Mouse (Mus musculus) intestine, embryonic 16.5 days (tissue): ENCODE results near the gene Krtap1-4. TPM values are rescaled to one million over a fixed set of nuclear protein-coding genes. Genes with fewer than 3 reads are reported as not detected.

Experiments
- ATAC-seq: fragments of 200-750 bp; cut with Nextera tagmentation; 2 replicates; pipeline ENCODE4 v1.8.0; 2017; ENCODE audit warnings: moderate TSS enrichment, moderate library complexity
- H3K27ac ChIP-seq: fragments of 300-500 bp; sonication (generic); 2 replicates; pipeline ENCODE4 v1.5.1; 2014; ENCODE audit warnings: mild to moderate bottlenecking, low read length
- H3K27me3 ChIP-seq: fragments of 300-500 bp; sonication (generic); replicated peaks from 2 replicates; pipeline ENCODE4 v1.6.1; 2014; ENCODE audit warnings: low read length, control low read depth, mixed read lengths; ENCODE audit not compliant: control insufficient read depth, insufficient read depth
- H3K36me3 ChIP-seq: fragments of 300-500 bp; sonication (generic); 2 replicates; pipeline ENCODE4 v1.6.1; 2014; ENCODE audit warnings: low read length, control low read depth; ENCODE audit not compliant: control insufficient read depth, insufficient read depth
- H3K4me1 ChIP-seq: fragments of 300-500 bp; sonication (generic); 2 replicates; pipeline ENCODE4 v1.6.1; 2014; ENCODE audit warnings: low read length, control low read depth, mixed read lengths; ENCODE audit not compliant: control insufficient read depth, insufficient read depth
- H3K4me2 ChIP-seq: fragments of 300-500 bp; sonication (generic); 2 replicates; pipeline ENCODE4 v1.6.1; 2014; ENCODE audit warnings: low read depth, low read length, control low read depth
- H3K4me3 ChIP-seq: fragments of 300-500 bp; sonication (generic); 2 replicates; pipeline ENCODE4 v1.5.1; 2014; ENCODE audit warnings: mild to moderate bottlenecking, low read length
- H3K9ac ChIP-seq: fragments of 300-500 bp; sonication (generic); 2 replicates; pipeline ENCODE4 v1.6.1; 2014; ENCODE audit warnings: low read depth, low read length
- H3K9me3 ChIP-seq: fragments of 300-500 bp; sonication (generic); 2 replicates; pipeline ENCODE4 v1.6.1; 2016; ENCODE audit warnings: low read length, control low read depth; ENCODE audit not compliant: control insufficient read depth
- WGBS: fragments of 180-500 bp; shearing (Covaris S2); extraction: QIAGEN DNeasy Blood & Tissue Kit; methylation state at CpG from one replicate; pipeline ENCODE4 v1.1.7; 2014; 5-methylcytosine and 5-hydroxymethylcytosine counted together
- polyA plus RNA-seq: library from polyadenylated mRNA; unstranded; fragments of >200 nt; fragmentation: Nextera tagmentation; extraction: Ambion mirVana; gene quantifications from 2 replicates; pipeline ENCODE4 v1.2.1, GENCODE M21; 2015

Gene Krtap1-4
- polyA plus RNA-seq, 1 experiment from 2014 or later, result not detected

DNA sequence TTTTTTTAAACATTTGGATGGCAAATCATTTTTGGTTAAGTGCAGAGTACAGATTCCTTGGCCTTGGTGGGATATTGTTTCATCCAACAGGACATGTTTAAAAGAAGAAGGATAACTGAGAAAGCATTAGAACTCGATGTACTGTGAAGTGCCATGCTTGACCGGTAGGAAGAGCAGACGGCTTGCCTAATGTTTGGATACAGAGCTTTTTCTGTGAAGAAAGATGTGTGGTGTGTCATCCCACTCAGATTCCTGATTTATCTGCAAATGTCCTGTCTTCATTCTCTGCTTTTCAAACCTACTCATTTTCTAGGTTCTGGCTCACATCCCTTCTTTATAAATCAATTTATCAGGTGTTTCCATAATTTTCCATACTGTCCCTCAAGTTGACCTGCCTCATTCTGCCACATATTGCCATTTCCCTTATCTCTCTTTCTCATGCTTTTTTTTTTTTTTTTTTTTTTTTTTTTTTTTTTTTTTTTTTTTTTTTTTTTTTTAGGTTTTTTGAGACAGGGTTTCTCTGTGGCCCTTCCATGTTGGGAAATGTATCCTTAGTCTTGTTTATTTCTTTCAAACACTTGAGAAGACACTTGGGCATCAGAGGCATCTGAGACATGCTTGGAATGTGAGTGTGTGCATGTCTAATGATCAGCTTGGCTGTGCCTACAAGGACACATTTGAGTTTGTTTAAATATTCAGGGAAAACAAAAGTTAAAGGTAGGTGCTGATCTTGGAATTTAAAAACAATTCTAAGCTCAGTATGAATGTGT lies 25.3 kb downstream of the Krtap1-4 start:
- Histone ChIP-seq H3K36me3 (no peaks in the 10 kb centered on the region), H3K9me3 (no peaks in the 10 kb centered on the region), H3K4me1 (no peaks in the 10 kb centered on the region), H3K9ac (no peak overlapping the region), H3K27ac (no peak overlapping the region), H3K4me3 (no peak overlapping the region), H3K27me3 (no peaks in the 10 kb centered on the region), H3K4me2 (no peak overlapping the region)
- 58% methylated on average over 3 of the region's 3 CpGs for WGBS
- no peak for ATAC-seq

DNA sequence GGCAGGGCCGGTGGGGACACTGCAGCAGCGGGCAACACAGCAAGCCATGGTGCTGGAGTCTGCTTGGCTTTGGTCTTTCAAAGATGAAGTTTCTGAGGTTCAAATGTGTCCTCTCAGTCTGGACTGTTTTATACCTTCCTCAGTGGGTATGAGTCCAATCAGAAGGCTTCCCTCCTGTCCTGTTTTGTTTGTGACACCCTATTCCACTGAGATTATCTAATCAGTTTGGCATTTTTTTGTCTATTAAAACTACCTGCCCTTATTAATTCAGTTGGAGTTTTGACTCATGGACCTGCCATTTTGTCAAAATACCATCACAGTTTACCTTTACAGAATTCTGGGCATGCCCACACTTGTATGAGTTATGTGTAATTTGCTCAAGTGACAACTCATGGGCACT lies 26.7 kb downstream of the Krtap1-4 start, which contains the start of gene Krtap3-2:
Gene Krtap3-2, minus strand, starts transcription at position 101 of the 400 bp plus-strand sequence.
- 84% methylated on average over 2 of the region's 2 CpGs for WGBS
- no peak within 1 kb of the TSS for H3K4me2 ChIP-seq
- H3K36me3 ChIP-seq, result no peaks in the 10 kb centered on the region
- H3K9ac ChIP-seq, result no peak within 1 kb of the TSS
- ATAC-seq, result no peak
- H3K9me3 ChIP-seq, result no peaks in the 10 kb centered on the region
- H3K27ac ChIP-seq, result no peak within 1 kb of the TSS
- H3K4me3 ChIP-seq, result no peak within 1 kb of the TSS
- H3K4me1 ChIP-seq, result no peaks in the 10 kb centered on the region
- H3K27me3 ChIP-seq, result no peaks in the 10 kb centered on the region

DNA sequence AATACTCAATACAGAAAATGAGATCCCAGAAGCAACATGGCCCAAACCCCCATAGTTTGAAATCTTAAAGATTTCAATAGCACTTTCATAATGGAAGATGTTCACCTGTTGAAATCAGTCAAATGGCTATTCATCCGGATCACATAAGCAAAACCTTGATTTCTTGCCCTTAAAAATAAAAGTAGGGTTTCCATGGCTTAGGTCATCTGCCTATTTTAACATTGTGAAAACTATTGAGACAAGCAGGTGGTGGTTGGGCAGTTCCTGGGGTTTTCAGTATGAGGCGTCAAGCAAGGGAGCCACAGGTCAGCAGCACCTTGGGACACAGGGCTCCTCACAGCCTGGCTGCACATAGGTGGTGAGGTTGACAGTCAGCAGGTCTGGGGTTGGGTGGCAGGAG lies 27.3 kb downstream of the Krtap1-4 start:
- WGBS, result 90% methylated on average over 2 of the region's 2 CpGs
- ATAC-seq, result no peak

DNA sequence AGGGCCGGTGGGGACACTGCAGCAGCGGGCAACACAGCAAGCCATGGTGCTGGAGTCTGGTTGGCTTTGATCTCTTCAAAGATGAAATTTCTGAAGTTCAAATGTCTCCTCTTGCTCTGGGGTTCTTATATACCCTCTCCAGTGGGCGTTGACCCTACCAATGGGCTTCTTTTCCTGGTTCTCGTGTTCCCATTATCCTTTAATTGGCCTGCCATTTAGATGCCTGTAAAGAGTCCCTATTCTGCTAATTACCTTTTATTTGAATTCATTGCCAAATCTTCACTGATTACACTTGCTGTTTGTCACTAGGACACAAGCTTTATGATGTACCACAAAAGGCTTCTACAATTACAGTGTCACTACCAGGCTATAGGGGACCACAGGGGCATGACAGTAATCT lies 32.7 kb downstream of the Krtap1-4 start, which contains the start of gene Krtap3-3:
Gene Krtap3-3, minus strand, starts transcription at position 101 of the 400 bp plus-strand sequence.
- H3K4me1 ChIP-seq, result no peaks in the 10 kb centered on the region
- H3K27me3 ChIP-seq, result no peaks in the 10 kb centered on the region
- no peaks in the 10 kb centered on the region for H3K9me3 ChIP-seq
- H3K4me2 ChIP-seq, result no peak within 1 kb of the TSS
- WGBS, result 70% methylated on average over 4 of the region's 4 CpGs
- ATAC-seq, result no peak
- H3K4me3 ChIP-seq, result no peak within 1 kb of the TSS
- no peaks in the 10 kb centered on the region for H3K36me3 ChIP-seq
- H3K27ac ChIP-seq, result no peak within 1 kb of the TSS
- H3K9ac ChIP-seq, result no peak within 1 kb of the TSS

More for the DNA sequence above, 27.3 kb downstream of the Krtap1-4 start:
- no peak overlapping the region for H3K9ac ChIP-seq
- no peaks in the 10 kb centered on the region for H3K9me3 ChIP-seq
- H3K36me3 ChIP-seq, result no peaks in the 10 kb centered on the region
- no peak overlapping the region for H3K4me3 ChIP-seq
- no peak overlapping the region for H3K4me2 ChIP-seq
- H3K27me3 ChIP-seq, result no peaks in the 10 kb centered on the region
- no peaks in the 10 kb centered on the region for H3K4me1 ChIP-seq
- no peak overlapping the region for H3K27ac ChIP-seq

DNA sequence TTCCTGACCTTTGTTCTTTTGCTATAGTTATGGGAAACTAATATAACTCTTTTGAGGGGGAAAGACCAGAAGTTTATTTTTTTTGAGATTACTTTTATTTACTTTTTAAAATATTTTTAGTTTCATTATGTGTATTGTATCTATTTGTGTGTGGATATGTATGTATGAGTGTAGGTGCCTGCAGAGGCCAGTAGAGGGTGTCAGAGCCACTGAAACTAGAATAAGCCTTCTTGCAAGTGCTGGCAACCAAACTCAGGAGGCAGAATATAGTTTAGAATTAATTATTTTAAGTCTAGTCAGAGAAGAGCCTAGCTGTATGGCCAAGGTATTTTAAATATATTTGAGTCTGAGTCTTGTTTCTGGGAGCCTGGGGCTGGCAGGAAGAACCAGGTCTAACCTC lies 35.6 kb downstream of the Krtap1-4 start:
- H3K4me2 ChIP-seq, result no peak overlapping the region

DNA sequence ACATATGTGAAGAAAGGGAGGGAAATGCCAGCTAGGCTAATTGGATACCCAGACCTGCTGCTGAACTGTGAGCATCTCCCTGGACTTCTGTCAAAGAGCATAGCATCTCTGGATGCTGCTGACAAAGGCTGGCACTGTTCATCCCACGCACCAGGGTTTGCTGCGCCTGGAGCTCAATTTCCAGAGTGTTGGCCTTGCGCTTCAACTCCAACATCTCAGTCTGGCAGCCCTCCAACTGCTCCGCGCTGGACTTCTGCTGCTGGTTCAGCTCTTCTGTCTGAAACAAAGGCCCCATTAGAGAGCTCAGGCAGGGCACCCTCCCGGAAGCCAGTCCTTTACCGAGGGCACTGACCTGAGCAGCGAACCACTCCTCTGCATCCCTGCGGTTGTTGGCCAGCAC lies 43.7 kb downstream of the Krtap1-4 start:
- Histone ChIP-seq H3K4me2 (no peak overlapping the region), H3K36me3 (no peaks in the 10 kb centered on the region), H3K9ac (no peak overlapping the region), H3K4me3 (no peak overlapping the region), H3K27me3 (no peaks in the 10 kb centered on the region), H3K27ac (no peak overlapping the region), H3K4me1 (no peaks in the 10 kb centered on the region), H3K9me3 (no peaks in the 10 kb centered on the region)
- ATAC-seq, result no peak
- 65% methylated on average over 9 of the region's 9 CpGs for WGBS

More for the DNA sequence above, 35.6 kb downstream of the Krtap1-4 start:
- no peak overlapping the region for H3K9ac ChIP-seq
- no peaks in the 10 kb centered on the region for H3K4me1 ChIP-seq
- ATAC-seq, result no peak
- H3K36me3 ChIP-seq, result no peaks in the 10 kb centered on the region
- no peaks in the 10 kb centered on the region for H3K27me3 ChIP-seq
- H3K4me3 ChIP-seq, result no peak overlapping the region
- no peak overlapping the region for H3K27ac ChIP-seq
- H3K9me3 ChIP-seq, result no peaks in the 10 kb centered on the region

Other genes starting within 250 kb of the Krtap1-4 start
- gene Krt26, start 245.7 kb downstream of the Krtap1-4 start, polyA plus RNA-seq, result not detected in 2 replicates
- not detected in 2 replicates for gene Krt27, start 232.6 kb downstream of the Krtap1-4 start, polyA plus RNA-seq
- 0.07 TPM in 1 of 2 replicates, not detected in the other for gene Krt28, start 208.8 kb downstream of the Krtap1-4 start, polyA plus RNA-seq
- gene Krt10, start 194.3 kb downstream of the Krtap1-4 start, polyA plus RNA-seq, result 15.5 and 16.4 TPM in 2 replicates
- not detected in 2 replicates for gene Krt12, start 161.4 kb downstream of the Krtap1-4 start, polyA plus RNA-seq
- 101 and 110 TPM in 2 replicates for gene Krt20, start 145.5 kb downstream of the Krtap1-4 start, polyA plus RNA-seq
- 18.4 and 19.6 TPM in 2 replicates for gene Krt23, start 90.5 kb downstream of the Krtap1-4 start, polyA plus RNA-seq
- not detected in 2 replicates for gene Krt39, start 62.3 kb downstream of the Krtap1-4 start, polyA plus RNA-seq
- gene Krt40, start 40.5 kb downstream of the Krtap1-4 start, polyA plus RNA-seq, result not detected in 2 replicates
- not detected in 2 replicates for gene Krtap3-3, start 32.8 kb downstream of the Krtap1-4 start, polyA plus RNA-seq
- not detected in 2 replicates for gene Krtap3-2, start 26.8 kb downstream of the Krtap1-4 start, polyA plus RNA-seq
- gene Gm11939, start 24.2 kb downstream of the Krtap1-4 start, polyA plus RNA-seq, result not detected in 2 replicates
- gene Krtap3-1, start 17.0 kb downstream of the Krtap1-4 start, polyA plus RNA-seq, result not detected in 2 replicates
- not detected in 2 replicates for gene Krtap1-5, start 2.6 kb downstream of the Krtap1-4 start, polyA plus RNA-seq
- gene Krtap1-3, start 7.7 kb upstream of the Krtap1-4 start, polyA plus RNA-seq, result not detected in 2 replicates
- not detected in 2 replicates for gene Krtap9-3, start 14.5 kb upstream of the Krtap1-4 start, polyA plus RNA-seq
- gene Gm11938, start 19.7 kb upstream of the Krtap1-4 start, polyA plus RNA-seq, result not detected in 2 replicates
- gene Gm11937, start 26.5 kb upstream of the Krtap1-4 start, polyA plus RNA-seq, result not detected in 2 replicates
- not detected in 2 replicates for gene Krtap2-4, start 31.2 kb upstream of the Krtap1-4 start, polyA plus RNA-seq
- gene Gm11562, start 36.8 kb upstream of the Krtap1-4 start, polyA plus RNA-seq, result not detected in 2 replicates
- gene Krtap4-1, start 44.6 kb upstream of the Krtap1-4 start, polyA plus RNA-seq, result not detected in 2 replicates
- not detected in 2 replicates for gene Krtap4-2, start 51.4 kb upstream of the Krtap1-4 start, polyA plus RNA-seq
- not detected in 2 replicates for gene Krtap4-7, start 60.4 kb upstream of the Krtap1-4 start, polyA plus RNA-seq
- not detected in 2 replicates for gene Gm11555, start 66.6 kb upstream of the Krtap1-4 start, polyA plus RNA-seq
- gene Gm11563, start 75.3 kb upstream of the Krtap1-4 start, polyA plus RNA-seq, result not detected in 2 replicates
- not detected in 2 replicates for gene Krtap4-6, start 82.3 kb upstream of the Krtap1-4 start, polyA plus RNA-seq
- not detected in 2 replicates for gene Gm14190, start 107.1 kb upstream of the Krtap1-4 start, polyA plus RNA-seq
- gene Gm14180, start 150.6 kb upstream of the Krtap1-4 start, polyA plus RNA-seq, result not detected in 2 replicates
- gene Gm11595, start 189.3 kb upstream of the Krtap1-4 start, polyA plus RNA-seq, result not detected in 2 replicates
- gene Krtap4-8, start 197.1 kb upstream of the Krtap1-4 start, polyA plus RNA-seq, result not detected in 2 replicates
- not detected in 2 replicates for gene Krtap4-9, start 201.5 kb upstream of the Krtap1-4 start, polyA plus RNA-seq
- gene Gm11596, start 209.8 kb upstream of the Krtap1-4 start, polyA plus RNA-seq, result not detected in 2 replicates
- not detected in 2 replicates for gene Gm11569, start 215.3 kb upstream of the Krtap1-4 start, polyA plus RNA-seq
- gene Gm11554, start 220.8 kb upstream of the Krtap1-4 start, polyA plus RNA-seq, result not detected in 2 replicates
- gene Krtap4-13, start 226.2 kb upstream of the Krtap1-4 start, polyA plus RNA-seq, result not detected in 2 replicates
- not detected in 2 replicates for gene Gm11564, start 232.0 kb upstream of the Krtap1-4 start, polyA plus RNA-seq